Mouse (Mus musculus): ENCODE data around the gene Lmntd1. TPM values are rescaled to one million over a fixed set of nuclear protein-coding genes. Genes with fewer than 3 reads are reported as not detected.

The Lmntd1 gene
- total RNA-seq, 2 experiments from 2014 or later = not detected

DNA sequence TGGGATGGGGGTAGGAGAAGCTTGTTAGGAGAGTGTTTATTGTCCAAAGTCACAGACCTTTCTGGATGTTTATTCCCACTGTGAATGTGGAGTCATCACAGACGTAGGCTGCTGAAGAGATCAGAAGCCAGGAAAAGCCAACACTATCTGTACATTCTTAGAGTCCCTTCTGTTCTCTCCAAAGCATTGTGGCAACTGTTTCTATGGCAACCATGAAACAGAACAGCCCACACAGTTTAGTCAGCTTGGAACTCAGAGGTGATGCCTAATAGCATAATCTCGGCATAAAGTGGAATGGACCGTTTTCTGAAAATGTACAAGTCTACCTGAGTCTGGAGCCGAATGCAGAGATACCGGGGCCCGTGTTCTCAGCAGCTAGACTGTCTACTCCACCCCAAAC, 226.7 kb downstream of the Lmntd1 start:
- no peak for DNase-seq (ENCODE audit: low spot score)

DNA sequence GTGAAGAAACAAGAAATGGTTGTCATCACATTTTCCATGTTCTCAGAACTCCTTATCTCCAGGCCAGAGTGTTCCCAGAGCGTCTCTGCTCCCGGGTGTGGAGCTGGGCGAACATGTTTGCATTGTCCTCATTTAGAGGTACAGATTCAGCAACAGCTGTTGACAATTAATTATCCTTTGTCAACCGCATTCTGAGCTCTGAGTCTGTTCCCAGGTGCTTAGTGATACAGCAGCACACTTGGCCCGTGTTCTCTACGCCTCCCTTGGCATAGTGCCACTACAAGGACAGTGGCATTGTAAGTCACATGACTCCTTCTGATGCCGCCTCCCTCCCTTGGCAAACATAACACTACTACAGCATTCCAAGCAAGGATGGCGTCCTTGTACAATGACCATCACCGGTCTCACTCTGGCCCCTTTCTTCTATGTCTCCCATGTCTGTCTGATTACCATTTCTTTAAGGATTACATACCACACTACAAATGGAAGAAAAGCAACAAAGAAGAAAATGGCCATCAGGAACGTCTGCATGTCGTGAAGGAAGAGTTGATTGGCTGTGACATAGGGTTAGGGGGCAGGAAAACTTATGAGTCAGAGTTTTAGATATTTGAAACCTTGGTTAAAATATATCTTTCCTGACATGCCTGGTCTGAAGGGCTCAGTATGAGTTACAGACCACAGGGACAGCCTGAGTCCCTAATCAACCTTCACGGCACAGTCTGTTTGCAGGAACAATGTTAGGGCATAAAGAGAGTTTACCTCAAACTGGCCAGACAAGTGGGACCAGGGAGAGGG, 231.3 kb downstream of the Lmntd1 start:
- no peak for DNase-seq (ENCODE audit: low spot score)

DNA sequence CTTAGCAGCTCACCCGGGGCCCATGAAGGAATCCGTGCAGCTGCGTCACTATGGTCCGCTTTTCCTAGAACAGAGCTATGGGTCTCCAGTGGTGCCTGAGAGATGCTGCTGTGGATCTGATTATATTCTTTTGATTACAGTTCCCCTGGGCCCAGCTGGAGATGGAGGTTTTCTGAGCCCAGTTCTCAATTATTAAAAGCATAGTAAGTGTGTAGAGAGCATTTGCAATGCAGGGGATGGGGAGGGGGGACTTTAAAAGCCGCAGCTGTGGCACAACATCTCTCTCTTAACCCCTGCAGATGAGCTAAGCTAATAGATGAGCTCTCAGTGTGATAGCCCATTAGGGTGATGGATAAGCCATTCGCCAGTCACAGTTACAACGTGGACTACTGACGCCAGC, 233.2 kb downstream of the Lmntd1 start:
- DNase-seq (ENCODE audit: low spot score) = no peak

DNA sequence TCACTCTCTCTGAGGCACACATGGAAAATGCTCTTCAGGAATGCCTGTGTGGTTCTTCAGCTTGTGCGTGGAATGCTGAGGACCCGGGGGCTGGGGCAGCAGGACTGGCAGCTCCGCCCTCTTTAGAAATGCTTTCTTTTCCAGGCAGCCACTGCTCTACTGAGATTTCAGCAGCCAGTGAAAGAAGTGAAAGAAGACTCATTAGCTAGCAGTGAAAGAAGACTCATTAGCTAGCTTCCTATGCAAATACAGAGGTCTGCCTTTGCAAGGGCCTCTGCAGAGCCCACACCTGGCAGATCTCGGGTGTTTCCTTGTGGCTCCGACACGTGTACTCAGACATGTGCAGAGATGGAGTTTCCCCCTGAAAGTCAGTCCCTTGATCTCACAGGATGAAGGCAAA, 234.9 kb downstream of the Lmntd1 start:
- no peak for DNase-seq (ENCODE audit: low spot score)

DNA sequence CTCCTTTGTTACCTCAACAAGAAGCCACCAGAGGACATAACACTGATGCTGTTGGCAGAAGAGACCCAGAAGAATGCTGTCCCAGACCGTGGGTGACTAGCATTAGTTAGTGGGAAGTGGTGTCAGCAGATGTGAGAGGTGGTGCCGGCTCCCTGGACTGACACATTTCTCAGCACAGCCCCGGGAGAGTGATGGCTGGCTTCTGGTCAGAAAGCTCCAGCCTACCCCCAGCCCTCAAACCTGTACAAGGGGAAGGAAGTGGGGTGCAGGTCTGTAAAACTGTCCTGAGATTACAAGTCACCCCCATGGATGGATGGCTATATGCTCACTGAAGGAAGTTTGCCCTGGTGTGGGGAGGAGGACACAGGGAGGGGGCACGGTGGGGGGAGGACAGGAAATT, 235.4 kb downstream of the Lmntd1 start:
- DNase-seq (ENCODE audit: low spot score) = no peak

DNA sequence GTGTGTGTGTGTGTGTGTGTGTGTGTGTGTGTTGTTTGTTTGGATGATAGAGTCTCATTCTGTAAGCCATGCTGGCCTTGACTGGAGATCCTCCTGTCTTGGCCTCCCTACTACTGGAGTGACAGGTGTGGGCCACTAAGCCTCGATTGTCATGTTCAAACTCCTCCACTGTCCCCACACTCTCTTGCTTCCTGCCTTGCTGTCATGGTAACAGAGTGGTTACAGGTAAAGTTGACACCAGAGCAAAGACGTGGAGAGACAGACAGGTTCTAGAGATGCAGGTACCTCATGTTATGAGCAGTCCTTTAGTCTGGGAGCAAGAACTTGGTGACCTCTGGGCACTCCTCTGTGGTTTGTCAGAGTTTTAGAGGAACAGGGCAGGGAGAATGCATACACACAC, 239.7 kb downstream of the Lmntd1 start:
- DNase-seq (ENCODE audit: low spot score) = no peak

DNA sequence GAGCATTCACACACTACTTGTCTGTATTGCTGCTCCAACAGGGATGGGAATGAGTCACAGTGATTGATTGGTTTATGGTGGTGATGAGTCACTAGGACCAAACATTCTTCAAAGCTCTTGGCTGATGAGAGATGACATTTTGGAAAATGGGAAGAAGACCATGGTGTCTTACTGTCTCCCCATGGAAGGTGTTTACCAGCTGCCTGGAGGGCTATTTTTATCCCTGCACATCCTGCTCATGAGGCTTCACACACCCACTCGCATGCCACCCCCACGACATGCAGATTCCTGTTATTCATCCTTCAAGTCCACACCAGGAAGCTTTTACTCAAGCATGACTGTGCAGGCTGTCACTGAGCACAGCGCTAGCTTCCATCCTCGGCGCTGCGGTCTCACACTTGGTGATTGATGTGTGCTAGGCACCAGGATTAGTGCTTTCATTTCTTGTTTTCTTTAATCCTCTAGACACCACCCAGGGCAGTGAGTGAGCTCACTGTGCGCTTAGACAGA, 240.4 kb downstream of the Lmntd1 start:
- no peak for DNase-seq (ENCODE audit: low spot score)

DNA sequence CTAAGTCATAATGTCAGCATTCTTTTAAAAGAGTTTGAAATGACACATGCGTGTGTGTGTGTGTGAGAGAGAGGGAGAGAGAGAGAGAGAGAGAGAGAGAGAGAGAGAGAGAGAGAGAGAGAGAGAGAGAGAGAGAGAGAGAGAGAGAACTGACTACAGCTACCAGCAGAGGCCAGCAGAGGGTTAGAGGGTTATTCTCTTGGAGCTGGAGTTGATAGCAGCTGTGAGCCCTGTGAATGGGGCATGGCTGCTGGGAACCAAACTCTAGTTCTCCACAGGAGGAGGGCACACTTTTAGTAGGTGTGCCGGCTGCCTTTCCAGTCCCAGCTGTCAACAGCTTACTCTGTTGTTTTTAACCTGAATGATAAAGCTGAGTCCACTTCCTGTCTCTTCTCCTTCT, 242.1 kb downstream of the Lmntd1 start:
- no peak for DNase-seq (ENCODE audit: low spot score)

DNA sequence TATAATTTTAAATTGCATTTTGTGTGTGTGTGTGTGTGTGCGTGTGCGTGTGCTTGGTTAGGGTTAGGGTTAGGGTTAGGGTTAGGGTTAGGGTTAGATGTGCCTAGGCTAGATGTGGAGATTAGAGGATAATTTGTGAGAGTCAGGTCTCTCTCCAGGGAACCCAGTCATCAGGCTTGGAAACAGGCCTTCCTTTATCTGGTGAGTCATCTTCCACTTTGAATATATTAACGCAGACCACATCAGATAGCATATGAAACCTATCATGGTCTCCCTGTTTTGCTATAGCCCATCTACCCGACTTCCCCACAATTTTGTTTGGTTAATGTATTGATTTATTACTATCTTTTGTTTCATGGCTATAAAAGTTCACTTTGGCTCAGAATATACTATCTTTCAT, 242.5 kb downstream of the Lmntd1 start:
- no peak for DNase-seq (ENCODE audit: low spot score)

DNA sequence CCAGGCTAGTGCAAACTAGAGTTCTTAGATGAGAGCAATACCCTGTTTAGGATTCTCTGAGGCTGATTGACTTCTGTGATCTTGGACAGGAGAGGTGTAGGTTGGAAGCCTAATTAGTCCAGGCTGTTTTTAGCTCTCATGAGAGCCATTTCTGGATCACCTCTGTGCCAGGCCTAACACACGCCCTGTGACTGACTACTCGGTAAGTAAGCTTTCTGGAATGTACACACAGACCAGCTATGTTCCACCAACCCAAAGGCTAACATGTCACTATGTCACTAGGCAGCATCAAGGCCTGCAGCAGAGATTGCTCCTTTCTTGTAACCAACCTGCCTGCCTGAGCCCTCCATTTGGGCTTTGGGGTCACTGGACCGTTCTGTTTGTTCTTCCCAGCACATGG, 243.8 kb downstream of the Lmntd1 start:
- no peak for DNase-seq (ENCODE audit: low spot score)

DNA sequence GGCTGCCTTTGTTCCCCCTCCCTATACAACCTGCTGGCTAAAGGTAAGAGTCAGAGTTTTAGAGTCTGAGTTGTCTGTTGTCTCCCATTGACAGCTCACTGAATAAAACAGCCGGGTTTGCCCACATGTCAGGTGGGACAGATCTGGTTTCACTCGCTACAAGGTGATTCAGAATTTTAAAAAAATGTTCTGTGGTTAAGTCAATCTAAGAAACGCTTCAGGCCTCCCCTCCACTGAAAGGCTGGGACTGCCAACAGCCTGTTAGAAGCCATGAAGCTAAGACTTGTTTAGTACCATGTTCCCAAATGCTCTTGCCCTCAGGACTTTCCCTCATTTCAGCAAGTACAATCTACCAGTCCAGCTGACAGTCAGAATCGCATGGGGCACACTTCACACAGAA, 244.8 kb downstream of the Lmntd1 start:
- no peak for DNase-seq (ENCODE audit: low spot score)

DNA sequence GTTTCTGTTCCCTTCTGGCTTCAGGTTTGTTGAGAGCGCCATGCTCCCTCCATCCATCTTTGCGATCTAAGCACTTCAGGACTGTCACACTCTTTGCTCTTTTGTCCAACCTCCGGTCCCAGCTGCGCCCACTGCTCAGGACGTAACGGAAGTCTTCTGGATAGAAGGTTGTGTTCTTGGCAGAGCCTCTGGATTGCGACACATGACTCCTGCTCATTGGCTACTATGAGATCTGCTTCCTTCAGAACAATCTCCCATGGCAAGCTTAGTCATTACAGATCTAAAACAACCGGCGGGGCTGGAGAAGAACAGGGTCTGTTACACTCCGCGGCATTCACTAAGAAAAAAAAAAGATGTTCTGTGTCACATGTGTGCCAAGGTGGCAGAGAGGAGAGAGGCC, 247.6 kb downstream of the Lmntd1 start:
- DNase-seq (ENCODE audit: low spot score) = peak; percentile 30

DNA sequence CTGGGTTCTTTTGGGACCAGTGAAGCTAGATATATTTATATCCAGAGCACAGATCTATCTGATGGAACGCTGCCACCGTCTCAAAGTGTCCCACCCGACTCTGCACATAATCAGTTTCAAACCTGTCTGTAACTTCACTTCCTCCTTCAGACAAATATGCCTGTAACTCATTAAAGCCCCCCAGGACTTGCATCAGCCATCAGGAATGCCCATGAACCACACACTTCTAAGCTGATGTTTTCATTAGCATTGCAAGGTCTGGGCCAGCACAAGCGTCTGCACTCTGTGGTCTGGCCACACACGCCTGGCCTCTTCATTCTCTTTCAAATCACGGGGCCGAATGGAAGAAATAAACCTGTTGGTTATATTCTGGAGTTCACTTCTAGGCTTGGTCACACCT, 250.4 kb downstream of the Lmntd1 start:
- no peak for DNase-seq (ENCODE audit: low spot score)

DNA sequence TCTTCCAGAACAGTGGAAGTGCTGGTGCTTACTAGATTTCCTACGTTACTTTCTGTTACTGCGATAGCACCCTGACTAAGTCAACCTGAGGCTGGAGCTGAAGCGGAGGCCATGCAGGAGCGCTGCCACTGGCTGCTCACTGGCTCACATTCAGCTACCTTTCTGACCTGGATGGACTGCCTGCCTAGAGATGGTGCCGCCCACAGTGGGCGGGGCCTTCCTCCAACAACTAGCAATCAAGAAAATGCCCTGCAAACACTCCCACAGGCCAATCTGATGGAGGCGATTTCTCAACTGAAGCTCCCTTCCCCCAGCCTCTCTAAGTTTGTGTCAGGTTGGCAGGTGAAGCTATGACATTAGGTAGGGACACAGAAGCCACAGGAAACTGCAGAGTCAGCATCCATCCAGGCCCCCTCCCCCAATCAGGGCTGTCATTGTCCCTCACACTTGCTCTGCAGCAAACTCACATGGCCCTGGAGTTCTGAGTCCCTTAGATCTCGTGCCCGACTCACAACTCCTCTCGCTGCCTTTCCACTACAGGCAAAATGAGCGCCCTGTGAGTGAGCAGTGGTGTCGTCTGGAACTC, 252.9 kb downstream of the Lmntd1 start:
- no peak for DNase-seq (ENCODE audit: low spot score)

DNA sequence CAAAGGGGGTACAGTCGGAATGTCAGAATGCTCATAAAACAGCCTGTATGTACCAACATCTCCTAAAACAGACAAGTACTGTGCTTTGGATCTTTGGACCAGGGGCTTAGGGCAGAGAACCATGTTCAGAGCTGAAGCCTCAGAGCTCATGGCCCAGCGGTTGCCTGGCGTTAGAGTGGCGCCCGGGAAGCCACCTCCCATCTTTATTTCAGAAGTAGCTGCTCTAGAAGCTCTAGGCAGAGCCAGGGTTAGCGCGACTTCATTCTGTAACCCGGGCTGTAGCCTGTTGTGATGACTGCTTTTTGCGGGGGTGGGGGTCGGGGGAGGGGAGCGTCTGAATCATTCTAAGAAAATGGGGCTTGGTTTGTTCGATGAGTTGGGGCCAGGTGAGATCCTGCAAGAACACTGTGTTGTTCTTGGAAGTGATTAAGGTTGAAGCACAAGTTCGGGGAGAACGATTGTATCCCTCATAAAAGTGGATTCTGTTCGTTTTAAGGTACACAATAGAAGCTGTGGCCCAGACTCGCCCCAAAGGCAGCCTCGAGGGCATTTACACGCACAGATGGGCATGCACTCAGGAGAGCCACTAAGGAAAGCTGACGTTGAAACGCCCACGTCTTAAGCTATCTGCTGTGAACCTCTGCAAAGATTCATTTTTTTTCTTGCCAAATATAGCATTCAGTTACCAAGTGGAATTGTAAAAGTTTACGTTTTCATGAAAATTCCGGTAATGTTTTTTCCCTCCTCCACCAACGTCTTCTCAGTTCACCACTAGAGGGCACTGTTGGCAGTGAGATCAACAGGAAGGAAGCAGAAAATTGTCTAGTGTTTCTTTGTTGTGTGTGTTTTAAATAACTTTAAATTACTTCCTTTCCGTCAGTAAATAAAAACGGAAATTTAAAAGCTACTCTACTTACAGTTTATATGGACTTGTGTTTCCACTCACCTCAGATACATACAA, 254.4 kb downstream of the Lmntd1 start:
- peak; percentile 68 for DNase-seq (ENCODE audit: low spot score)

DNA sequence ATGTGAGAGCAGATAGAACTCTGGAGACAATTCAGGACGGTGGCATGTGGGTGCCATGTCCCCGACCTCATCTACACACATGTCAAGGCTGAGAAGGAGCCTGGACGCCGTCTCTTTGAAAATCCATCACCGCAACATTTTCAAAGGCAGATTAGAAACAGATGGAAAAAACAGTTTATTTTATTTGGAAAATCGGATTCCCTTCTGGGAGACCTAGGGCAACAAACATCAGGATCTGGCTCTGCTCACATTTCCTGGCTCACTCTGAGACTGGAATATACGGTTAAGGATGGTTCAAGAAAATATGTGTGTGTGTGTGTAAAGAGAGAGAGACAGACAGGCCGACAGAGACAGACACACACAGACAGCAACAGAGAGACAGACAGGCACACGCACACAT, 256.1 kb downstream of the Lmntd1 start:
- DNase-seq (ENCODE audit: low spot score) = no peak

DNA sequence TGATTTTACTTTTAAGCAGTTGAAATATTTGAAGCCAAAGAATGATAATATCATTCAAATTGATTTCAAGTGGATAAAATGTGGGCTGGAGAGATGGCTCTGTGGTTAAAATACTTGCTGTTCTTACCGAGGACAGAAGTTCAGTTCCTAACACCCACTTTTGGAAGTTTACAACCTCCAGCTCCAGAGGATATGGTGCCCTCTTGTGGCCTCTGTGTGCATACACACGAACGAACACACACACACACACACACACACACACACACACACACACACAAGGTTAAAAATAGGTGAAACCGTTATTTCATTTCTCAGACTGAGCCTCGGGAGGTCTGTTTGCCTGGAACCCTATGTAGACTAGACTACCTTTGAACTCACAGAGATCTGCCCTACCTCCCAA, 260.3 kb downstream of the Lmntd1 start:
- DNase-seq (ENCODE audit: low spot score) = no peak

DNA sequence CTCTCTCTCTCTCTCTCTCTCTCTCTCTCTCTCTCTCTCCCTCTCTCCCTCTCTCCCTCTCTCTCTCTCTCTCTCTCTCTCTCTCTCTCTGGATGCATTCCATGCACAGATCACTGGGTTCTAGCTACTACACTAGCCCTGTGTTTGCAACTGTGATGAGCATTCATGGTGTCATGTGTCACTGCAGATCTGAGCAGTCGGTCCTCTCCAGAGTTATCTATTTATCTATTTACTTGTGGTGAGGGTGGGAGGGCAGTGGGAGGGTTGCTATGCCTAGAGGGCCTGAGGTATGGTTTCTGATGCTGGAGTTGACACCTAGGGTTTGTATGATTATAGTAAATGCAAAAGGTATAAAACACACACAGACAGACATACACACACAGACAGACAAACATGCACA, 261.4 kb downstream of the Lmntd1 start:
- DNase-seq (ENCODE audit: low spot score) = no peak

DNA sequence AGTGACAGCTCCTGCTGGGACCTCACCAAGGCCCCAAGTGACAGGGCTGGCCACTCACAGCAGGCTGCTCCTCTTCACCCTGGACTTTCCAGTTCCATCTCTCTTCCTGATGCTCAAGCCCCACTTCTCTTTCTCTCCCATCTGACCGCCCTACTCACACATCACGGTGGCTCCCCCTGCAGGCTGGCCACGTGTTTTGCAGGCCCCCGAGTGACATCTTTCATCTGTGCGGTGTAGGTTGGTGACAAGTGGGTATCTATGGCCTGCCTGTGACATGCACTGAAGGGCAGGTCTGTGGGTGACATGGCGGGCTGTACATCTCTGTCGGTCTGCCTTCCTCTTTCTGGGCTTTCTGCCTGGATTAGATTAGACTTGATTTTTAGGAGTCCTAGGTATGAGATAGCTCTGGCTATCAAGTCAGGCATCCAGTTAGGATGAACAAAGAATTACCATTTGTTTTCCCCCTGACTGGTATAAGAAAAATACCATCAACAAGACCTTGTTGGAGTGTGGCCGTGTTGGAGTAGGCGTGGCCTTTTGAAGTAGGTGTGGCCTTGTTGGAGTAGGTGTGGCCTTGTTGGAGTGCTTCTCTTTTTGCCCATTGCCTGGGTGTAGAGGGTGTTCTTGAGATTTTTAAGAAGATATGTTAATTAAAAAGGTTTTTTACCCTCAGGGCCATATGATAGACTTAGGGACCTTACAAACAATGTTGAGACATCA, 265.8 kb downstream of the Lmntd1 start:
- DNase-seq (ENCODE audit: low spot score) = no peak

DNA sequence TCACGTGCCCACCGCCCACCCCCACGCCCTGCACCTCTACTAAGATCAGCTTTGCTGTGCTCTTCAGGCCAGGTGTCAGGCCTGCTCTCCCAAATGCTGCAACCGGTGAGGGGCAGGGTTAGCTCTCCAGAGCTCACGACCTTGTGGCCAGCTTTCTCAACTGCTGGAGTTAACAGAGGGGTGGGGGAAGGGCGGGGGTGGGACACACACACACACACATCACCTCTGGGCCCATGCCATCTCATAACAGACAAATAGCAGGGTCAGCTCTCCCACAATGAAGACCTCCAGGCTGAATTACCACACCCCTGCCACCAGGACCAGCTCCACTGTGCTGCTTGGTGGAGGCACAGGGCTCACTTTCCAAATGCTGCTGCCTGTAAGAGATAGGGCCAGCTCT, 266.5 kb downstream of the Lmntd1 start:
- DNase-seq (ENCODE audit: low spot score) = no peak

DNA sequence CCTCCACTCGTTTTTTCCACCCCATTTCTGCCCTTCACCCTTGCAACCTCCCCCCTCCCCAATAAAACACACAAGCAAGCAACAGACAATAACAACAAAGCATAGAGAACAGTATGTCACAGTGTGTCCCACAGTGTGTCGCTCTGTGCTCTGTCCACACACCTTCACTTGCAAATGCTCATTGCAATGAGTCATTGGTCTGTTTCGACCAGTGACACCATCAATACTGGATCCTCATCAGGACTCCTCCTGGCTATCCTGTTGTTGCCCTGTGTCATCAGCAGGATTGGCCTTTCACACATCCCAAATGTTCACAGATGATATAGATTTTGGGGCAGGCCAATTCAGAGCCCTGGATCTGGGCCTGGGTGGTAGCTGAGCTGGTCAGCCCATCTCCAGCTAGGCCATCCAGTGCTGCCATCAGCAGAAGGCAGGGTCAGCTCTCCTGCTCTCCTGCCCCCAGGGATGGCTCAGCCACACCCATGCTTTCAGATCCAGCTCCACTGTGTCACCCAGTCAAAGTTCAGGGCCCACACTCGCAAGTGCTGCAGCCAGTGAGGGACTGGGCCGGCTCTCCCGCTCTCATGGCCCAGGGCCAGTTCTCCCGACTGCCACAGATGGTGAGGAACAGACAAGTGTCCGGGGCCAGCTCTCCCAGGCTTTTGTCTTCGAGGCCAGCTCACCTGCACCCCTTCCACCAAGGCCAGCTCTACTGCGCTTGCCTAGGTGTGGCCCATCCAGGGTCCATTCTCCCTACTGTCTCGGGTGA, 267.1 kb downstream of the Lmntd1 start:
- DNase-seq (ENCODE audit: low spot score) = no peak
